Mouse (Mus musculus) cerebellum, adult 9-10 months (tissue): ENCODE measurements at regions not wholly inside any gene's neighbourhood (a gene's known extent, or its start where the extent isn't known, plus 50 kb on each side); places are given as distances from the start of the nearest gene placed in this dataset.

Source experiments
- DNase-seq: peaks from one replicate; pipeline ENCODE4 v3.0.0; 2022

GRCm38 (mm10) chr7:117269263-117269897 is 111.4 kb upstream of the Xylt1 start:
- no peak for DNase-seq

GRCm38 (mm10) chr7:117278388-117278961 is 102.3 kb upstream of the Xylt1 start:
- no peak for DNase-seq

DNA sequence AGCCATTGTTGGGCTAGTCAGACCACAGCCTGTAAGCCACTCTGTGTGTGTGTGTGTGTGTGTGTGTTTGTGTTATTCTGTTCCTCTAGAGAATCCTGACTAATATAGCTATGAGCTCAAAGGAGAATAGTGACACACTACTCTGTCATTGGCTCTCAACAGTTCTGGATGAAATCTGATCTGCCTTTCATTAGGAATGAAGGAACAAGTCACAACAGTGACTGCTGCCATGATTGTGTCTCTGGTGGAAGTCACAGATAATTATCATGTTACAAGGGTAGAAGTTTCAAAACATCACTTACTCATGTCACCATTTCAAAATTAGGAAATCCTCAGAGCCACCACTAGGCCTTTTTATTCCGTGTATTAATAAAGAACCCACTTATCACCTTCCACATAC is 98.6 kb upstream of the Xylt1 start:
- no peak for DNase-seq

DNA sequence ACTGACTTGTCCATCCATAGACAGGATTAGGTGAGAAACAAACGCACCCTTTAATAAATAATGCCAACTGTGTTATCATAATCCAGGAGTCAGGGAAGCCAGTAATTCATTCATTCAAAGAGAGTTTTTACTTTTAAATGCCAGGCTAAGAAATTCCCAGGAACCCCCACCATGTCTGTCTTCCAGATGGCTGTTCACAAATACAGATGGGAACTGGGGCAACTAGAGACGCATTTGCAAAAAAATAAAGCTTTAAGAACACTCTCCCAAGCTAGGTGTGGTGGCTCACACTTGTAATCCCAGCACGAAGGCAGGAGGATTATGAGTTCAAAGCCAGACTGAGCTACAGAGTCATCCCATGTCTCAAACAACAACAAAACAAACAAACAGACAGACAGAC is 95.6 kb upstream of the Xylt1 start:
- no peak for DNase-seq

- no peak for DNase-seq
Measured at GRCm38 (mm10) chr7:117285985-117286384, 94.8 kb upstream of the Xylt1 start.

GRCm38 (mm10) chr7:117303705-117304104 is 77.1 kb upstream of the Xylt1 start:
- DNase-seq, result peak; percentile 3

GRCm38 (mm10) chr7:117310586-117311200 is 70.1 kb upstream of the Xylt1 start:
- no peak for DNase-seq

DNA sequence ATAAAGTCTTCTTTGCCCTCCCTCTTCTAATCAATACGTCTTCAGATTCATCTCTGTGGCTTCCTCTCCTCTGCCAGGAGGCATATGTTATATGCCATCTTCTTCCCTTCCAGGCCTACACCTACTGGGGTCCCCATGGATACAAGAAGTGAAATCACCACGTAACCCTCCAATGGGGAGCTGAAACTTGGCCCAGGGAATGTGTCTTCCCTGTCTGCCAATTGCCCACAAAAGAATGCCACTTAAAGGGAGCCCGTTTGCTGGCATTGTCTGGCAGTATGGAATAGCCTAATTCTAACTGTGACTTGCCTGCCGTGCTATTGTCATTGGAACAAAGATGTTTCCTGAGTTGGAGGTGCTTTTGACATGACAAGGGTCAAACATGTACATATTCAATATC is 69.5 kb upstream of the Xylt1 start:
- no peak for DNase-seq

GRCm38 (mm10) chr7:117316126-117316805 is 64.5 kb upstream of the Xylt1 start:
- no peak for DNase-seq

DNA sequence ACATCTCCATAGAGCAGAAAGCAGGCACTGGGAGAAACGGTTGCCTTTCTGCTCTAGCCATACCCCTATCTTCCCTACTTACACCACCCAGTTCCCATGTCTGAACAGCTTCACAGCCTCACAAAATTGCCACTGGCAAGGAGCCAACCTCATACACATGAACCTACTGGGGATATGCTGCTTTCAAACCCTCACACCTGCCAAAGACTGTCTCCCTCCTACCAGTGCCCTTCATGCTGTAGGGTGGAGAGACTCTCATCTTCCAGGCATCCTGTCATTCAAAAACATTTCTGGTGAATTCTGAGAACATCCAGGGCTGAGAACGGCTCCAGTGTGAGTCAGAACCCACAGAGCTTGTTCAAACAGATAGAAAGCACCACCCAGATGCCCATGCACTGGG is 63.4 kb upstream of the Xylt1 start:
- no peak for DNase-seq

DNA sequence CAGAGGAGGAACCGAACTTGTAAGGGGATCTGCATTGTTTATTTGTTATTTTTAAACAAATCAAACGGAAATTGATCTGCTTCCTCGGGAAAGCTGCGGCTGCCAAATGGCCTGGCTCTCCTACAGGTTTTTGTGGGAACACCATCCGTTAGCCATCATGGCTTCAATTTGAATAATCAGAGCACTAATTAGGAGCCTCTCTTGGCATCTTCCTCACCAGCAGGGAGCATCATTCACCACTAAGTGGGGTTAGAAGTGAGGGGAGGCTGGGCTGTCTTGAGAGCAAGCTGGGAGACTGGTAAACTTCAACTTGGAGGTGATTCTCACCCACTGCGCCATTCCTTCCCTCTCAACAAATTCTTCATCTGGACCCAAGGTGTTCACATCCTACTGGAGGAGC is 60.2 kb upstream of the Xylt1 start:
- DNase-seq, result no peak
